Mouse (Mus musculus) kidney, adult 9 months (tissue): ENCODE measurements around the gene Cables2.

Source experiments
- DNase-seq: peaks from one replicate; pipeline ENCODE4 v3.0.0; 2022

Cables2 gene

DNA sequence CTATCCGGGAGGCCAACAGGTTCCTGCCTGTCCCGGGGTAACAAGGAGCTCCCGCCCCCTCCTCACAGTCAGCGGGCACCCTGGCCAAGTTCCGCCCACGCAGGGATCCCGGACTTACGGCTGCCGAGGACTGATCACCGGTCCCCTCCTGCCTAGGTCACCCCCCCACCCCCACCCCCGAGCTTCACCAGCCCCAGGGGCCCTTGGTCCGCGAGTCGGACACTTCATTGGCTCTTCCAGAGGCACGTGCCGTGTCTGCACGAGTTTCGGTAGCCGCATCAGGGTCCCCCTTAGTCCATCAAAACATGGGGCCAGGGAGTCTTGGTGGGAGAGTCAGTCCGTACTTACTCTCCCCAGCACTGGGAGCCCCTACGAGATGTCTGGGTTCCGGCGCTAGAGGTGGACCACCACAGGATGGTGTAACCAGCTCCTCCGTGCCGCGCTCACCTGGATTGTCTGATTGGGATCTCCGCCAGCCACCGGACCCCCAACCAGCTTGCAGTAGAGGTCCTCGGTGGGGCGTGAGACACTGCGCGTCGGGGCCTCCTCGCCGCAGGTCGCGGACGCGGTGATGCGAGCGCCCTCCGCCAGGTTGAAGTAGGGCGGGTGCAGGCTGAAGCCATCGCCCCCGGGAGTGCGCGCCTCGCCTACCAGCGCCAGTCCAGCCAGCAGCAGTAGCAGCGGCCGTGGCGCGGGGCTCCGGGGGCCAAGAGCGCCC is 48.1 kb downstream of the Cables2 start:
- peak; percentile 69 for DNase-seq

GRCm38 (mm10) chr2:180224647-180225043 is 48.7 kb downstream of the Cables2 start:
- DNase-seq = no peak

DNA sequence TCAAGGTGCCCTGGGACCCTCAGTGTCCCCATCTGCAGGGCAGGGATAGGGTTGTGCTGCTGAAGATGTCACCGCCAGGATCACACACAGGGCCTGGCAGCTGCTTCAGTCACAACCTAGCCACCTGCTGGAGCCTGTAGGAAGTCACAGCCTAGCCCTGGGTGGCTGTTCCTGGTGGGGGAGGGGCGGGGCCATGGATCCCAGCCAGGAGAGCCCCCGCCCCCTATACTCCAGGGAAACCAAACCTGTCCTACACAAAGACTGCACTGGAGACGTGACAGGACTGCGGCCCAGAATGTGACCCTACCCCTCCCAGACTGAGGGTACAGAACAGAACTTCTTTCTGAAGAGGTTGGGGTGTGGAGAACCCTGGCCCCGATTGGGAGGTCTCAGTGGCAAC is 51.0 kb downstream of the Cables2 start:
- DNase-seq = peak; percentile 49

DNA sequence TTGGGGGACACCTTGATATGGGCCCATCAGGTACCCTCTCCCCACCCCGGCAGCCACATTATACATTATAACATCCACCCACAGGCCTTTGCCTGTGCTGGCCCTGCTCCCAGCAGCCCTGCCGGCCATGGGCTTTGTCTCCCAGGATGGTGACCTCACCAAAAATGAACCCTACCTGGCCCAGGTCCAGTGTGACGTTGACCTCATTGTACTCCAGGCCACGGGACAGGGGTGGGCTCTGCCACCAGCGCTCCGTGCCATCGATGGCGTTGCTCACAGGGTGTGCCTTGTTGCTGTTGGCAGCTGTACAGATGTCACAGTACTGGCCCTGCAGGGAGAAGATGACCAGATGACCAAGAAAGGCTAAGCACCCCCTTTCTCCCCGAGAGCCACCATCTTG is 52.2 kb downstream of the Cables2 start:
- DNase-seq = peak; percentile 66

DNA sequence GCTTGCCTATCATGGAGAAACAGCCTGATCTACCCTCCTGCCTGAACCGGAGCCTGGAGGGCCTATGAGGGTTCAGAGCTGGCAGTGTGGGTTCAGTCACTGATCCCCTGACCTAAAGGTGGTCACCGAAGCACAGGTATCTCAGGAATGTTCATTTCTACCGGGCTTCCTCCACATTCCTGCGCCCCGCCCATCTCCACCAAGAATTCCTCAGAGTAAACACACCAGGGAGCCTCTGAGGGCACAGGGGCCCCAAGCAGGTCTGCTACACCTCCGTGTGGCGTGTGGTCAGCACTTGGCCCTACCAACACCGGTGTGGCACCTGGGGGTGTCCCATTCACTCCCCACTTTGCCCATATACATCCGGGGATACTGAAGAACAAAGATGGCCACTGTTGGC is 53.1 kb downstream of the Cables2 start:
- peak; percentile 51 for DNase-seq

- peak; percentile 50 for DNase-seq
Observed at GRCm38 (mm10) chr2:180219145-180219943, 54.0 kb downstream of the Cables2 start.

DNA sequence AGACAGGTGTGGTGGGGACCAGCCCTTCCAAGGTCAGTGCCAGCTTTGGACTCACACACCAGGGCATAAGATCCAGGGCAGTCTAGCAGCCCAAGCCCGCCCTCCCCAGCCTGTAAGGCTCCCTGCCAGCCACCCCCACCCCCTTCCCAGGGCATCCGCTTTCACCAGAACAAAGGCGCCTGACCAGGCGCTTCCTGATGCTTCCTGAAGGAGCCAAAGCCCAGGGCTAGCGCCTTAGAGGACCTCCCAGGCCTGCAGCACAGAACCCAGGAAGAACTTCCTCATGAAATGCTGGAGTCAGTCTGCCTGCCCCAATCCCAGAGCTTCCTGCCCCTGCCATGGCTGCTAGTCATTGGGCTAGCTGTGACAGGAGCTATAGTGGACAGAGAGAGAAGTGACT is 54.6 kb downstream of the Cables2 start:
- DNase-seq = peak; percentile 76

- DNase-seq = no peak
Observed at GRCm38 (mm10) chr2:180218241-180218640, 55.1 kb downstream of the Cables2 start.

DNA sequence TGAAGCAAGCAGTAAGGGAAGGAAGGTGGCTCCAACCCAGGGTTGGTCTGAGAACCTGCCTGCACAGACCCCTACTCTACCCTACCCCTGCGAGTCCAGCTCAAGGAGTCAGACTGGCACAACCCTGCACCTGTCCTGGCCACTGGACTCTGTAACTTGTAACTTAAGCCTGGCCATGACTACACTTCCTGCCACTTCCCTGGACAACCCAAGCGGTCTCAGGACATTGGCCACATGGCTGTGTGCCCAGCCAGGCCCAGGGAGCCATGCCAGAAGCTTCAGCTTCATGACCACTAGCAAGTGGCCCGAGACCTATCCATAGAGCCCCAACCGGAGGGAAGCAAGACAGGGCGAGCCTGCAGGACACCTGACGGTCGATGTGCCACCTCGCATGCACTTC is 55.7 kb downstream of the Cables2 start:
- peak; percentile 99 for DNase-seq

DNA sequence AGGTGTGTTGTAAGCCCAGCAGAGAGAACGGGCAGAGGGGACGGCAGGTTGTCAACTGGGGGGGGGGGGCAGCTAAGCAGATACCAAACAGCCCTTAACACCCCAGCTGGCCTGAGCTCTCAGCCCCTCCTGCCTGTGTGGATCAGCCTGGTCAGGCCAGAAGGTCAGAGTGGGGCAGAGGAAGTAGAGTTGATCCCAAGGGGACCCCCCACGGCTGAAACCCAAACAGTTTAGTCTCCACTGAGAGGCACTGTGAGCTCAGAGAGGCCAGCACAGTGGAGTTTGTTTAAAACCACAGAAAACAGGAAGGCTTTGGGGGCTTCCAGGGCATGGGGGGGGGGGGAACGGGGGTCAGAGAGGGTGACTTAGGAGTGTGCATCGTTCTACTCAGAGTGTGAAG is 56.4 kb downstream of the Cables2 start:
- DNase-seq = no peak

GRCm38 (mm10) chr2:180215951-180216350 is 57.3 kb downstream of the Cables2 start:
- peak; percentile 77 for DNase-seq

- DNase-seq = peak; percentile 77
Observed at GRCm38 (mm10) chr2:180215011-180215461, 58.3 kb downstream of the Cables2 start.

DNA sequence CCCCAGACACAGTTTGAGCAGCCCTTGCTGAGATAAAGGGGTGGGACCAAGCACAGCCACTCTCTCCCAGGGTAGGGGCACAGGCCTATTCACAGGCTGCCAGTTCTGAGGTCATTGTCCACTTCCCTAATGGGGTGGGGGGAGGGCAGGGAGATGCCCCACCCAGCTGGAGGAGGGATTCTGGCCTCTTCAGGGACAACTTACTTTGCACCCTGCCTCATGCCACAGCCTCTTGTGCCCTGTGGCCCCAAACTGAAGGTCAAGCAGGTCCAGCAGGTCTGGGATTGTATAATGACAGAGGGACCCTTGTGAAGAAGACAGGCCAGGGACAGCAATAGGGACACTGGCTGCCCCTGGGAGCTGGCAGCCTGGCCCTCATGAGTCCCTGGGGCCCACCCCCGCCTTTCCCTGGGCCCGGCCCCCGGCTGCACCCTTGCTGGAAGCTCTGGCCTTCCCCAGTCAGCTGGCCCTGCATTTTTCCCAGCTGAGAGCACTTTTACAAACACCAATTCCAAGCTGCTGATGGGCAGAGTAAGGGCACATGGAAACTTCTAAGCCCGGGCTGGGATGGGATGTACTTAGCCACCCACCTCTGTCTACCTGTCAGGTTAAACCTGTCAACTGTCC is 58.8 kb downstream of the Cables2 start:
- DNase-seq = peak; percentile 85

- DNase-seq = no peak
Observed at GRCm38 (mm10) chr2:180212255-180212654, 61.0 kb downstream of the Cables2 start.

DNA sequence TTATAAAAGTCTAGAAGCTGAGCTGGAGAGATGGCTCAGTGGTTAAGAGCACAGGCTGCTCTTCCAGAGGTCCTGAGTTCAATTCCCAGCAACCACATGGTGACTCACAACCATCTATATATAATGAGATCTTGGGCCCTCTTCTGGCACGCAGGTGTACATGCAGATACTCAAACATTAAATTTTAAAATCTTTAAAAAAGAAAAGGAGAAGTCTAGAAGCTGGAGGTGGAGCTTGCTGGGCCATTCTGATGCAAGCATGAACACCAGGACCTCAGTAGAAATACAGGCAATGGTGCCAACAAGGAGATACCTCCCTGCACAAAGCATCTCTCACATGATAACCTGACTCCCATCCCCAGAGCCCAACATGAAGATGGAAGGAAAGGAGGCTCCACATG is 64.3 kb downstream of the Cables2 start:
- no peak for DNase-seq
